Mouse (Mus musculus): ENCODE results near the gene Stra8. TPM values are rescaled to one million over a fixed set of nuclear protein-coding genes. Genes with fewer than 3 reads are reported as not detected.

Gene Stra8
- polyA plus RNA-seq, 1 experiment from 2014 or later = not detected

GRCm38 (mm10) chr6:34921941-34922340 lies 2.0 kb downstream of the Stra8 start:
- no peaks in the 10 kb centered on the region for H3K9me3 ChIP-seq
- WGBS = 62% methylated on average over 14 of the region's 14 CpGs
- H3K4me2 ChIP-seq = no peak overlapping the region
- H3K36me3 ChIP-seq = no peaks in the 10 kb centered on the region
- no peak overlapping the region for H3K4me3 ChIP-seq
- H3K4me1 ChIP-seq (replicated peaks) = no peaks in the 10 kb centered on the region
- H3K9ac ChIP-seq = no peak overlapping the region
- no peak for ATAC-seq (ENCODE audit: low FRiP score, low read depth)
- H3K27ac ChIP-seq (replicated peaks) = no peak overlapping the region
- no peaks in the 10 kb centered on the region for H3K27me3 ChIP-seq

GRCm38 (mm10) chr6:34927156-34927555 lies 7.2 kb downstream of the Stra8 start:
- Histone ChIP-seq H3K9me3 (no peaks in the 10 kb centered on the region), H3K4me1 (replicated peaks) (no peaks in the 10 kb centered on the region), H3K9ac (no peak overlapping the region), H3K4me2 (no peak overlapping the region), H3K36me3 (no peaks in the 10 kb centered on the region), H3K27me3 (no peaks in the 10 kb centered on the region), H3K27ac (replicated peaks) (no peak overlapping the region), H3K4me3 (no peak overlapping the region)
- WGBS = 49% methylated on average over 4 of the region's 4 CpGs
- no peak for ATAC-seq (ENCODE audit: low FRiP score, low read depth)

GRCm38 (mm10) chr6:34927594-34927993 lies 7.6 kb downstream of the Stra8 start:
- WGBS = 94% methylated on average over 8 of the region's 8 CpGs
- no peaks in the 10 kb centered on the region for H3K4me1 ChIP-seq (replicated peaks)

GRCm38 (mm10) chr6:34932633-34933032 lies 12.7 kb downstream of the Stra8 start:
- Histone ChIP-seq H3K9me3 (no peaks in the 10 kb centered on the region), H3K4me3 (no peak overlapping the region), H3K4me1 (replicated peaks) (no peaks in the 10 kb centered on the region), H3K9ac (no peak overlapping the region), H3K4me2 (no peak overlapping the region), H3K27ac (replicated peaks) (no peak overlapping the region), H3K27me3 (no peaks in the 10 kb centered on the region), H3K36me3 (no peaks in the 10 kb centered on the region)
- 96% methylated on average over 1 of the region's 1 CpGs for WGBS
- no peak for ATAC-seq (ENCODE audit: low FRiP score, low read depth)

More at GRCm38 (mm10) chr6:34927594-34927993, 7.6 kb downstream of the Stra8 start:
- Histone ChIP-seq H3K27me3 (no peaks in the 10 kb centered on the region), H3K27ac (replicated peaks) (no peak overlapping the region), H3K36me3 (no peaks in the 10 kb centered on the region), H3K4me2 (no peak overlapping the region), H3K4me3 (no peak overlapping the region), H3K9ac (no peak overlapping the region), H3K9me3 (no peaks in the 10 kb centered on the region)
- ATAC-seq (ENCODE audit: low FRiP score, low read depth) = no peak

- H3K36me3 ChIP-seq = no peaks in the 10 kb centered on the region
These were observed 16.8 kb downstream of the Stra8 start for GRCm38 (mm10) chr6:34936743-34937142.

GRCm38 (mm10) chr6:34938280-34938928 lies 18.4 kb downstream of the Stra8 start:
- 74% methylated on average over 7 of the region's 7 CpGs for WGBS

More at GRCm38 (mm10) chr6:34936743-34937142, 16.8 kb downstream of the Stra8 start:
- H3K4me1 ChIP-seq (replicated peaks) = no peaks in the 10 kb centered on the region
- H3K4me2 ChIP-seq = no peak overlapping the region
- no peak overlapping the region for H3K9ac ChIP-seq
- 71% methylated on average over 5 of the region's 5 CpGs for WGBS
- no peaks in the 10 kb centered on the region for H3K27me3 ChIP-seq
- no peak for ATAC-seq (ENCODE audit: low FRiP score, low read depth)
- no peak overlapping the region for H3K27ac ChIP-seq (replicated peaks)
- no peaks in the 10 kb centered on the region for H3K9me3 ChIP-seq
- H3K4me3 ChIP-seq = no peak overlapping the region

GRCm38 (mm10) chr6:34938929-34939325 lies 19.0 kb downstream of the Stra8 start:
- no peak for ATAC-seq (ENCODE audit: low FRiP score, low read depth)
- Histone ChIP-seq H3K9me3 (no peaks in the 10 kb centered on the region), H3K4me2 (no peak overlapping the region), H3K9ac (no peak overlapping the region), H3K27me3 (no peaks in the 10 kb centered on the region), H3K4me3 (no peak overlapping the region), H3K36me3 (no peaks in the 10 kb centered on the region), H3K27ac (replicated peaks) (no peak overlapping the region), H3K4me1 (replicated peaks) (no peaks in the 10 kb centered on the region)
- WGBS = 57% methylated on average over 4 of the region's 4 CpGs

More at GRCm38 (mm10) chr6:34938280-34938928, 18.4 kb downstream of the Stra8 start:
- Histone ChIP-seq H3K9ac (no peak overlapping the region), H3K4me3 (no peak overlapping the region), H3K9me3 (no peaks in the 10 kb centered on the region), H3K36me3 (no peaks in the 10 kb centered on the region), H3K4me1 (replicated peaks) (no peaks in the 10 kb centered on the region), H3K27me3 (no peaks in the 10 kb centered on the region), H3K4me2 (no peak overlapping the region), H3K27ac (replicated peaks) (no peak overlapping the region)
- no peak for ATAC-seq (ENCODE audit: low FRiP score, low read depth)

- H3K36me3 ChIP-seq = no peaks in the 10 kb centered on the region
- H3K4me1 ChIP-seq (replicated peaks) = no peaks in the 10 kb centered on the region
- H3K9me3 ChIP-seq = no peaks in the 10 kb centered on the region
- ATAC-seq (ENCODE audit: low FRiP score, low read depth) = no peak
- H3K4me2 ChIP-seq = no peak overlapping the region
- no peak overlapping the region for H3K9ac ChIP-seq
- H3K27ac ChIP-seq (replicated peaks) = no peak overlapping the region
- H3K27me3 ChIP-seq = no peaks in the 10 kb centered on the region
- 90% methylated on average over 8 of the region's 8 CpGs for WGBS
- no peak overlapping the region for H3K4me3 ChIP-seq
These were observed 19.5 kb downstream of the Stra8 start for GRCm38 (mm10) chr6:34939451-34939850.

GRCm38 (mm10) chr6:34941496-34941895 lies 21.5 kb downstream of the Stra8 start:
- no peak overlapping the region for H3K4me2 ChIP-seq
- no peak overlapping the region for H3K4me3 ChIP-seq
- no peaks in the 10 kb centered on the region for H3K36me3 ChIP-seq
- no peak overlapping the region for H3K27ac ChIP-seq (replicated peaks)
- H3K9me3 ChIP-seq = no peaks in the 10 kb centered on the region
- no peak overlapping the region for H3K9ac ChIP-seq
- H3K27me3 ChIP-seq = no peaks in the 10 kb centered on the region
- ATAC-seq (ENCODE audit: low FRiP score, low read depth) = no peak
- no peaks in the 10 kb centered on the region for H3K4me1 ChIP-seq (replicated peaks)
- 70% methylated on average over 2 of the region's 2 CpGs for WGBS

GRCm38 (mm10) chr6:34942446-34942845 lies 22.5 kb downstream of the Stra8 start:
- Histone ChIP-seq H3K9ac (no peak overlapping the region), H3K4me3 (no peak overlapping the region), H3K27me3 (no peaks in the 10 kb centered on the region), H3K4me1 (replicated peaks) (no peaks in the 10 kb centered on the region), H3K36me3 (no peaks in the 10 kb centered on the region), H3K9me3 (no peaks in the 10 kb centered on the region), H3K27ac (replicated peaks) (no peak overlapping the region), H3K4me2 (no peak overlapping the region)
- no peak for ATAC-seq (ENCODE audit: low FRiP score, low read depth)
- WGBS = 92% methylated on average over 9 of the region's 9 CpGs

GRCm38 (mm10) chr6:34943499-34943898 lies 23.5 kb downstream of the Stra8 start:
- H3K4me2 ChIP-seq = no peak overlapping the region
- 83% methylated on average over 5 of the region's 5 CpGs for WGBS
- H3K4me1 ChIP-seq (replicated peaks) = no peaks in the 10 kb centered on the region
- no peak overlapping the region for H3K9ac ChIP-seq
- no peaks in the 10 kb centered on the region for H3K36me3 ChIP-seq
- no peak for ATAC-seq (ENCODE audit: low FRiP score, low read depth)
- H3K9me3 ChIP-seq = no peaks in the 10 kb centered on the region
- H3K4me3 ChIP-seq = no peak overlapping the region
- H3K27ac ChIP-seq (replicated peaks) = no peak overlapping the region
- no peaks in the 10 kb centered on the region for H3K27me3 ChIP-seq

- Histone ChIP-seq H3K9me3 (no peaks in the 10 kb centered on the region), H3K27me3 (no peaks in the 10 kb centered on the region), H3K9ac (no peak overlapping the region), H3K27ac (replicated peaks) (no peak overlapping the region), H3K4me1 (replicated peaks) (no peaks in the 10 kb centered on the region), H3K36me3 (no peaks in the 10 kb centered on the region), H3K4me3 (no peak overlapping the region), H3K4me2 (no peak overlapping the region)
- no peak for ATAC-seq (ENCODE audit: low FRiP score, low read depth)
- WGBS = 90% methylated on average over 1 of the region's 1 CpGs
These were observed 26.6 kb downstream of the Stra8 start for GRCm38 (mm10) chr6:34946486-34947079.
